Mouse (Mus musculus) liver, postnatal 0 days (tissue): Measurements from ENCODE around the gene Nufip1.

ENCODE experiments used
- CTCF ChIP-seq: sonication (generic); IDR thresholded peaks from 2 replicates; pipeline ENCODE4 v1.5.1; 2016; ENCODE audit warnings: antibody characterized with exemption, low read depth
- EP300 ChIP-seq: IDR thresholded peaks from 2 replicates; pipeline ENCODE4 v1.6.1; 2016; ENCODE audit warnings: antibody characterized with exemption, low read depth, mild to moderate bottlenecking

GRCm38 (mm10) chr14:76075721-76076120, 35.0 kb upstream of the Nufip1 start:
- TF ChIP-seq CTCF (no peak), EP300 (no peak)
